Mouse (Mus musculus): ENCODE measurements around the gene Plekhd1.
A peak's percentile ranks its signal among the peaks of the same experiment; 100 is the strongest.

The Plekhd1 gene

GRCm38 (mm10) chr12:80699144-80699531, 6.7 kb downstream of the Plekhd1 start:
- DNase-seq (ENCODE audit: low spot score in 2 of 2), result no peak

- no peak for DNase-seq (ENCODE audit: low spot score in 2 of 2)
These were observed 8.9 kb downstream of the Plekhd1 start for GRCm38 (mm10) chr12:80701332-80701731.

GRCm38 (mm10) chr12:80706208-80706914, 14.0 kb downstream of the Plekhd1 start:
- DNase-seq (ENCODE audit: low spot score in 2 of 2), result no peak

- DNase-seq (ENCODE audit: low spot score in 2 of 2), result no peak
These were observed 14.7 kb downstream of the Plekhd1 start for GRCm38 (mm10) chr12:80706915-80707604.

- no peak for DNase-seq (ENCODE audit: low spot score in 2 of 2)
These were observed 23.5 kb downstream of the Plekhd1 start for GRCm38 (mm10) chr12:80715915-80716314.

- no peak for DNase-seq (ENCODE audit: low spot score in 2 of 2)
These were observed 26.8 kb downstream of the Plekhd1 start for GRCm38 (mm10) chr12:80719141-80719540.

DNA sequence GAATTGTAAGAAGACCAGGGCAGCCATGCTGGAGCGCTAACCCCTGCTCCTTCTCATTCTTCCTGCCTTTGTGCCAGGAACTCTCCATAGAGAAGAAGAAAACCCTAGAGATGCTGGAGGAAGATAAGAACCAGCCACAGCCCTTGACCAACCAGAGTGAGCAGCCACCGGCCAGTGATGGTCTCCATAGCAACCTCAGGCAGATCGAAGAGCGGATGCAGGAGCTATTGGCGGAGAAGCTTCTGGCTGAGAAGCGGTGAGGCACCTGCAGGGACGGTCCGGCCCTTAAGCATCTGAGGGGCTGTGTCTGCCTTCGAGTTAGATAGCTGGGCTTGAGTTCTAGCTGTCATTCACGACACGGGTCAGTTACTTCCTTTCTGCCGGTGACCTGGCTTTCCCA, 28.1 kb downstream of the Plekhd1 start:
- DNase-seq (ENCODE audit: low spot score in 2 of 2), result no peak

- no peak for DNase-seq (ENCODE audit: low spot score in 2 of 2)
These were observed 29.1 kb downstream of the Plekhd1 start for GRCm38 (mm10) chr12:80721458-80721857.

DNA sequence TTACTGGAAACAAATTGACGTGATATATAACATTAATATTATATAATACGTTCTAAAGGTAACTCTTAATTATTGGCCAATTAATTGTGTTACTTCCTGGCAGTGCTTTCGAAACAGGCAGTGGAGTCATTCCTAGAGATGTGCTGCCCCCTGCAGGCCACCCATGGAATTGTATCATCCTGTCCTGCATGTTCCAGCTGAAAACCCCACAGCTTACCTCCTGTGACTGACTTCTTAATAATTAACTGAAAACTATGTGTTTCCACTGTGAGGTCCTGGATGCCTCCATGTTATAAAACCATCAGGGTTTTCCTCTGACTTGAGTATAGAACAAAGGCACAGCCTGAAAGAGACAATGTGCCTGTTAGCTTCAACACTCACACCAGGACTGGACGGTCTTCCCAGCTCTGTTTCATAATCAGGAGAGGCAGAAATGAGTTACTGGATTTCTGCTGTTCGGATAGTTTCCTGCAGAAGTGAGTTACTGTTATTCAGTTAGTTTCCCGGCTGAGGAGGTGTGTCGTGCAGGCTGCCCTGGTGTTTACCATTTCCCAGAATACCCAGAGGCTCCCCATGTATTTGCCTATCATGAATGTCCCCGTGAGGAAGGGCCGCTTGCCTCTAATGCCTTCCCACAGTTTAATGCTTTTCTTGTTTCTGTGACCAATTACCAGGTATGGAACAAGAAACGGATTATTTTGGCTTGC, 32.6 kb downstream of the Plekhd1 start:
- peak; percentile 77 to 84 for DNase-seq (ENCODE audit: low spot score in 2 of 2)

DNA sequence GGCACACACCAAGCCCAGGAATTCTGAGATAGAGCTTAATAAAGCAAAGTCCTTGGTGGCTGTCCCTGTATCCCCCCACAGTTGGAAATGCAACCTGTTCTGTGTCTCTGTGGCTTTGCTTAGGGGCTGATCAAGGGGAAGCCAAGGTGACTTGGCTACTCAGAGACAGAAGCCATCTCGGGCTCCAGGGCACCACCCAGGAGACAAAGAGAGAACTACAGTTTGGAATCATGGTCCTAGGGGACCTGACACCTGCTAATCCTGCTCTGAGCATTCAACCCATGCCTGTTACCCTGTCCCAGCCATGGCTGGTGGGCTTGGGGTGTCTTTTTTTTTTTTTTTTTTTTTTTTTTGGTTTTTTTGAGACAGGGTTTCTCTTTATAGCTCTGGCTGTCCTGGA, 35.8 kb downstream of the Plekhd1 start:
- no peak for DNase-seq (ENCODE audit: low spot score in 2 of 2)

- no peak for DNase-seq (ENCODE audit: low spot score in 2 of 2)
These were observed 36.4 kb downstream of the Plekhd1 start for GRCm38 (mm10) chr12:80728814-80729213.

- no peak for DNase-seq (ENCODE audit: low spot score in 2 of 2)
These were observed 37.6 kb downstream of the Plekhd1 start for GRCm38 (mm10) chr12:80729758-80730530.

DNA sequence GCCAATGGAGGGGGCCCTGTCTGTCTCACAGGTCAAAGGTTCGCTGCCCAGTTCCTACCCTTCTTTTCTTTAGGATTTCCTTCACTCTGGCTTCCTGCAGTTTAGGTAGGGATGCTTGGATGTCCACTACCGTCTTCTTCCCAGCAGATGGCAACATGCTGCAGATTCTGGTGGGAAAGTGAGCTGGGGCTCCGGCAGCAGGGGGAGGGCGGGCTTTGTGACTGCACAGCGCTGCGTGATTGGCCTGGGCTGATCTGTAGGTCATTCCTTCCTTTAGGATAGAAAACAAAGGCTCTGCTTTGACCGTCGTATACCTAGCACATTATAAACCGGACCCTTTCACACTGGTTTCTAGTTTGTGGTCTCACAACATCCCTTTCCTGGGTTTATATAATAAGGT, 38.2 kb downstream of the Plekhd1 start:
- peak; percentile 29 to 54 for DNase-seq (ENCODE audit: low spot score in 2 of 2)

DNA sequence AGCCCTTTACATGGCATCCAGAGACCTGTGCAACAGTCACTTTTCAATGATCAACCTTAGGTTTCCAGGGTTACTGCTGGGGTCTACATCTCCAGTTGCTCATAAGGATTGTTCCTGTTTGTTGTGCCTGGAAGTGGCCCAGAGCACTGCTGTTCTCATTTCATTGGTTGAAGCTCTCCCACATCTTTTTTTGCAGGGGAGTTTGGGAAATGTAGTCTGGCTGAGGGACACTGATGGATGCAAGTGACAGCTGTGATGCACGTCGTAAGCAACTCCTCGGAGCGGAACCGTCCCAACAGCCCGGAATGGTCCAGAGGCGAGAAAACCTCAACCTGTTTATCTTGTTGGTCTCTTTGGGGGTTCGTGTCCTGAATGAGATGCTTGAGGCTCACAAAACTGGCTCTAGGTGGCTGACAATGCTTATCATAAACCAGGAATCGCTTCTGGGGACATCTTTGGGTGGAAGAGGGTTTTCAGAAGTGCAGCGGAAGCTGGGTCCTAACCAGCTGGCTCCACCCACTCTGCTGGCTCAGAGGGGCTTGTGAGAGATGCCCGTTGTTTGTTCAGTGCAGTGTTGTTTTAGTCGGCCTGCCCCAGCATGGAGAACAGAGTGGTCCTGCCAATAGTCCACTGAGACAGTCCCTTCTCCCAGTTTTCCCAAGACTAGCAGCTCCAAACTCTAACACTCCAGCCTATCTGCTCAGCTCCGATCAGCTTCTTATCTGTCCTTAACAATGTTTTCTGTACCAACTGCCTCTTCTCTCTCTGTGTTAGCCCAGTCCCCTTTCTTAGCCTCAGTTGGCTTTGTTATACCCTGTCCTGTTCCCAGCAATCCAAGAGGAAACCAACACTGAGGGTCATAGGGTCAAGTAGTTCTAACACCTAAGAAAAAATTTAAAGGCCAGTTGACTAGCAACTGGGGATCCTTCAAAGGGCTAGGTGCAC, 42.4 kb downstream of the Plekhd1 start:
- no peak for DNase-seq (ENCODE audit: low spot score in 2 of 2)

DNA sequence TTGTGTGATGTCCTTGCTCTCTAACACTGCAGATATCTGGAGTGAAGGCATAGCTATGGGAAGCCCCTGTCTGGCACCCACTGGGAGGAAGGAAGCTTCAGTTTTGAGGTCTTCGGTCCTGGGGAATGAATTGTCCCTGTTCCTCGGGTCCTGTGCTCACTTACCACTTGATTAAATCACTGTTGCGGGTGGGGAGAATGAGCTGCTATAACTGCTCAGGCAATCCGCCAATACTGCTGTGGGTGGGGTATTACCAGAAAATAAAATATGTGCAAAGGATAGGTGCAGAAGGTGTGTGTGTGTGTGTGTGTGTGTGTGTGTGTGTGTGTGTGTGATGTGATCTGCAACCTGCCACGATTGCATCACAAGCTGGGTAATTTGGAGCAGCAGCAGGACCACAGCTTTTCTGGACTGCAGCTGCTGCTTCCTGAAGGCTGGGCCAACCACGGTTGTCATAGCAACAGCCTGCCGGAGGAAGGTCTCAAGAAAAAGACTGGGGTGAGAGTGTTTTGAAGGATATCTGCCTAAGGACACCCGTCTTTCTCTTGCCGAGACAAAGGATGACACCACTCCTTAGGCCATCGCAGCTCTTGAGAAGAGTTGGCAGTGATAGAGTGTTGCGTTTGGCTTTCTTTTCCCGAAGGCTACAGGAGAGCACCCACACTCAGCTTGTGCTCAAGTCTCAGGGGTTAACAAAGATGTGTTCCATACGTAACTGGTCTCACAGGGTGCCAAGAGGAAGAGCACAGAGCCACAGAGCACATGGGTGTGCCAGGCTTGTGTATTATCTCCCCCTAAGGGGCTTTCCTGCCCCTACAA, 44.3 kb downstream of the Plekhd1 start:
- peak in 1 of 2 experiments; percentile 44 for DNase-seq (ENCODE audit: low spot score in 2 of 2)

GRCm38 (mm10) chr12:80737283-80737600, 44.9 kb downstream of the Plekhd1 start:
- DNase-seq (ENCODE audit: low spot score in 2 of 2), result no peak

DNA sequence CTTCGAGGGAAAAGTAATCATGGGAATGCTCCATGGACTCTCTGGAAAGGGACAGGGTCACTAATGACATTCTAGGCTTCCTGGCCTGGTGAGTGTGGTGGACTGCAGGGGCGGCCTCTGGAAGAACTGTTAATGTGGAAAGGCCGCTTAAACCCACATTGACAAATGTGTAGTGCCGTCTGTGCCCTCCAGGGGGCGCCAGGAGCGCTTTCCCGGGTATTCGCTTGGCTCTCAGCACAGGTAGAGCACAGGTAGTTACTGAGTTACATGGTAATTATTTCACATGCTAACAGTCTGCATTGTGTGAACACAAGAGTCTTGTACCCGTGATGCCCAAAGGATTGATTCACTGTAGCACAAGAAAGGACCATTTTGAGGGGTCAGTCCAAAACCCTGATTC, 47.1 kb downstream of the Plekhd1 start:
- DNase-seq (ENCODE audit: low spot score in 2 of 2), result no peak

GRCm38 (mm10) chr12:80744614-80745013, 52.2 kb downstream of the Plekhd1 start:
- DNase-seq (ENCODE audit: low spot score in 2 of 2), result no peak

GRCm38 (mm10) chr12:80746031-80746813, 53.8 kb downstream of the Plekhd1 start:
- no peak for DNase-seq (ENCODE audit: low spot score in 2 of 2)
